21 mouse cellular contexts compared by ENCODE assay signal in the genomic region with DNA sequence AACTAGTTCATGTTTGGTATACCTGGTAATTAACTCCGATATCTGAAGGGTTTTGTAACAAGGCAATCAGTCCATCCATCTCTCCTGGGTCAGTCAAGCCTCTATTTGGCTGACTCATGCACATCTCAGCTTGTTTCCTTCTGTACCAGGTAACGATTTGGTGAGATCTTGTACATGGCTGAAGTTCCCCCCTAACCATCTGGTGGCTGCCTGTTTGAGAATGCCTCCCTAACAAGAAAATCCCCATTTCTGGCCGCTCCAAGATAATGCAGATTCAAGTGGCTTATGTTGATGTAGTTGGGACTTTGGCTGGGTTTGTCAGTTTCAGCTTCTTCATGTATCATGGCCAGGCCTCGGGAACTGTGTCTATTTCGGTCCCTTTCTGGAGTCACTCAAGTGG.
"Had no signal": no experiment of that assay in that cellular context is flagged by ENCODE, and none has a peak within 500 bp of the region (broad histone marks: within the 10 kb centered on the region; RNA-seq: fewer than 3 reads in every experiment).

No protein-coding gene starts in this region.

- H3K36me3 ChIP-seq: lung, embryonic 15.5 days; neural tube, embryonic 13.5 days; neural tube, embryonic 15.5 days had no signal

- H3K4me2 ChIP-seq: lung, embryonic 15.5 days; midbrain, embryonic 11.5 days; neural tube, embryonic 13.5 days; neural tube, embryonic 15.5 days had no signal

- H3K4me1 ChIP-seq: lung, embryonic 15.5 days; megakaryocyte, embryonic 14.5 days had no signal

- H3K4me3 ChIP-seq: lung, embryonic 15.5 days; megakaryocyte, embryonic 14.5 days; myocyte; neural tube, embryonic 13.5 days; neural tube, embryonic 15.5 days had no signal

- H3K27ac ChIP-seq: lung, embryonic 15.5 days; macrophage; neural tube, embryonic 13.5 days; neural tube, embryonic 15.5 days had no signal

- ATAC-seq: lung, postnatal 0 days; midbrain, embryonic 16.5 days had no signal

- H3K9me3 ChIP-seq: lung, embryonic 15.5 days; neural tube, embryonic 13.5 days; neural tube, embryonic 15.5 days had no signal

- H3K9ac ChIP-seq: lung, embryonic 15.5 days; neural tube, embryonic 13.5 days; neural tube, embryonic 15.5 days had no signal

- H3K27me3 ChIP-seq: lung, embryonic 15.5 days; megakaryocyte, embryonic 14.5 days; neural tube, embryonic 13.5 days; neural tube, embryonic 15.5 days had no signal

- DNase-seq: lung, adult 2 months; lung, postnatal 14 days; lung, postnatal 36 days; midbrain, embryonic 14.5 days; retina, postnatal 1 day; right cerebral cortex, adult 18-20 months; right cerebral cortex, postnatal 25 days; right cerebral cortex, postnatal 4 days; spleen, adult 18-20 months; thymus, adult 18-20 months; thymus, postnatal 14 days; thymus, postnatal 36 days had no signal
